Mouse (Mus musculus) forebrain, embryonic 13.5 days (tissue): ENCODE measurements around the gene 2210010C04Rik. TPM values are rescaled to one million over a fixed set of nuclear protein-coding genes. Genes with fewer than 3 reads are reported as not detected.

Experiments used
- ATAC-seq: fragments of 200-750 bp; cut with Nextera tagmentation; 2 replicates; pipeline ENCODE4 v1.8.0; 2017
- H3K27ac ChIP-seq: fragments of 300-500 bp; sonication (generic); 2 replicates; pipeline ENCODE4 v1.5.1; 2015; ENCODE audit warnings: inconsistent platforms, mild to moderate bottlenecking, moderate library complexity
- H3K27me3 ChIP-seq: fragments of 300-500 bp; sonication (generic); 2 replicates; pipeline ENCODE4 v1.6.1; 2015; ENCODE audit warnings: mild to moderate bottlenecking, inconsistent platforms
- H3K36me3 ChIP-seq: fragments of 300-500 bp; sonication (generic); 2 replicates; pipeline ENCODE4 v1.6.1; 2015; ENCODE audit warnings: mild to moderate bottlenecking, inconsistent platforms; ENCODE audit not compliant: poor library complexity, severe bottlenecking
- H3K4me1 ChIP-seq: fragments of 300-500 bp; sonication (generic); 2 replicates; pipeline ENCODE4 v1.6.1; 2015; ENCODE audit warnings: inconsistent platforms
- H3K4me2 ChIP-seq: fragments of 300-500 bp; sonication (generic); 2 replicates; pipeline ENCODE4 v1.6.1; 2015; ENCODE audit warnings: inconsistent platforms, mild to moderate bottlenecking, moderate library complexity
- H3K4me3 ChIP-seq: fragments of 300-500 bp; sonication (generic); 2 replicates; pipeline ENCODE4 v1.5.1; 2015; ENCODE audit warnings: mild to moderate bottlenecking, inconsistent platforms
- H3K9ac ChIP-seq: fragments of 300-500 bp; sonication (generic); 2 replicates; pipeline ENCODE4 v1.6.1; 2015; ENCODE audit warnings: mild to moderate bottlenecking, inconsistent platforms
- H3K9me3 ChIP-seq: fragments of 300-500 bp; sonication (generic); replicated peaks from 2 replicates; pipeline ENCODE4 v1.6.1; 2016; ENCODE audit warnings: inconsistent platforms
- WGBS: fragments of 180-500 bp; shearing (Covaris S2); methylation state at CpG from one replicate; pipeline ENCODE4 v1.1.7; 2015; 5-methylcytosine and 5-hydroxymethylcytosine counted together
- polyA plus RNA-seq: library from polyadenylated mRNA; unstranded; fragments of >200 nt; fragmentation: Nextera tagmentation; extraction: Ambion mirVana; gene quantifications from 2 replicates; pipeline ENCODE4 v1.2.1, GENCODE M21; 2015

2210010C04Rik gene
- not detected in 2 replicates for polyA plus RNA-seq

- ATAC-seq = no peak
- Histone ChIP-seq H3K36me3 (no peaks in the 10 kb centered on the region), H3K9ac (no peak within 1 kb of the TSS), H3K27ac (no peak within 1 kb of the TSS), H3K4me3 (no peak within 1 kb of the TSS), H3K9me3 (no peaks in the 10 kb centered on the region), H3K4me1 (no peaks in the 10 kb centered on the region), H3K27me3 (no peaks in the 10 kb centered on the region), H3K4me2 (no peak within 1 kb of the TSS)
Observed at GRCm38 (mm10) chr6:41035409-41035808, at the start of gene 2210010C04Rik. Gene 2210010C04Rik, minus strand, starts transcription at chr6:41035509.

GRCm38 (mm10) chr6:41080121-41080520 is 44.8 kb upstream of the 2210010C04Rik start:
- Histone ChIP-seq H3K27me3 (no peaks in the 10 kb centered on the region), H3K9ac (no peak overlapping the region), H3K4me1 (no peaks in the 10 kb centered on the region), H3K4me3 (no peak overlapping the region), H3K36me3 (no peaks in the 10 kb centered on the region), H3K27ac (no peak overlapping the region), H3K9me3 (no peaks in the 10 kb centered on the region), H3K4me2 (no peak overlapping the region)
- no peak for ATAC-seq

DNA sequence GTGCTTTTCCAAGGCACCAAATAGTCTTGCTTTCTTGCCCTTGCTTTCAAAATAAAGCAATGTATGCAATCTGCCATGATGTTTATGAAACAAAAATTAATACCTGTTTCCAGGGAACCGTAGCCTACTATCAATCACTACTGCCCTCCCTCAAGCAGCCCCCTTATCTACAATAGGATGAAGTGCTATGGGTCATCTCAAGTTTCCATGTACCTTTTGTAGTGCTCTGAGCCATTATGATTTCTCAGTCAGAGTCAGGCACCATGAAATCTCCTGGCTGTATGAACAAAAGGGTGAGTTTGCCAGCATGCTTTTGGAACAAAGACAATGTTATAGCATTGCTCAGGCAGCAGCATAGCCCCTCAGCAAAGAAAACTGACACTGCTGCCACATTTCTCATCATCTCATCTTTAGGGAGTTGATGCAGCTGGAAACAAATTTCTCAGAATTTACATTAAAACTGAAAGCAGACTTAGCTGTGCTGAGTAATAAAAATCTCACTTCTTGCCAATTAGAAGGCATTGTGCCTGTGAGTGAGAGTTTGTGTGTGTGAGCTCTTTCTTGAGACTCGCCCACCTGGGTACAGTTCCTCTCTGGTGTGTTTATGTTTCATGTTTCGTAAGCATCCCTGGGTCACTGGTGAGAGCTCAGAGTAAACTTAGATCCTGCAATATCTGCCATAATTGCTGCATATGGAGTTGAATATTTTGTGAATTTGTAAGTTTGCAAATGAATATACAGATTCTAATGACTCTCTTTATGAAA is 43.4 kb upstream of the 2210010C04Rik start:
- WGBS = 50% methylated on average over 3 of the region's 3 CpGs
- Histone ChIP-seq H3K4me1 (no peaks in the 10 kb centered on the region), H3K36me3 (no peaks in the 10 kb centered on the region), H3K4me2 (no peak overlapping the region), H3K27me3 (no peaks in the 10 kb centered on the region), H3K9me3 (no peaks in the 10 kb centered on the region), H3K9ac (no peak overlapping the region), H3K4me3 (no peak overlapping the region), H3K27ac (no peak overlapping the region)
- no peak for ATAC-seq

GRCm38 (mm10) chr6:41075753-41076152 is 40.4 kb upstream of the 2210010C04Rik start:
- Histone ChIP-seq H3K4me3 (no peak overlapping the region), H3K27ac (no peak overlapping the region), H3K36me3 (no peaks in the 10 kb centered on the region), H3K4me2 (no peak overlapping the region), H3K27me3 (no peaks in the 10 kb centered on the region), H3K4me1 (no peaks in the 10 kb centered on the region), H3K9me3 (no peaks in the 10 kb centered on the region), H3K9ac (no peak overlapping the region)
- 61% methylated on average over 2 of the region's 2 CpGs for WGBS
- ATAC-seq = no peak

DNA sequence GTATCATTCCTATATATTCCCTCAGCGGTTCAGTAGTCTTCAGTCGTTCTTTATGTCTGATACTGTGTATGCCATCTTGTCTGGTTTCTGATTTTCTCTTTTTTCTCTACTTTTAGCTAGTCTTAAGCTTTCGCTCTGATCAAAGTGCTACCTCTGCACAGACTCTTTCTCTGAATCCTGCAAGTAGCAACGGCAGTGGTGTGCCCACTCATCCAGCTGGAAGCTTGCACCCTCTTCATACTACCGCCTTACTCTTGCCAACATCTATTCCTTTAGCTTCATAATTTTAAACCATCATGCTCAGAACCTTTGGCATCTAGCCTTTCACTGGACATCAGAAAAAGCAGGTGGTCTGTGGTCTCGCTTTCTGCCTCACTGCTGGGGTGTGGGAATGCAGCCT is 28.0 kb upstream of the 2210010C04Rik start:
- Histone ChIP-seq H3K27me3 (no peaks in the 10 kb centered on the region), H3K9ac (no peak overlapping the region), H3K4me3 (no peak overlapping the region), H3K36me3 (no peaks in the 10 kb centered on the region), H3K4me2 (no peak overlapping the region), H3K27ac (no peak overlapping the region), H3K4me1 (no peaks in the 10 kb centered on the region), H3K9me3 (no peaks in the 10 kb centered on the region)
- WGBS = 94% methylated on average over 6 of the region's 6 CpGs
- no peak for ATAC-seq

GRCm38 (mm10) chr6:41062746-41063145 is 27.4 kb upstream of the 2210010C04Rik start:
- 81% methylated on average over 3 of the region's 3 CpGs for WGBS
- Histone ChIP-seq H3K9me3 (no peaks in the 10 kb centered on the region), H3K27ac (no peak overlapping the region), H3K9ac (no peak overlapping the region), H3K36me3 (no peaks in the 10 kb centered on the region), H3K4me2 (no peak overlapping the region), H3K27me3 (no peaks in the 10 kb centered on the region), H3K4me1 (no peaks in the 10 kb centered on the region), H3K4me3 (no peak overlapping the region)
- no peak for ATAC-seq

DNA sequence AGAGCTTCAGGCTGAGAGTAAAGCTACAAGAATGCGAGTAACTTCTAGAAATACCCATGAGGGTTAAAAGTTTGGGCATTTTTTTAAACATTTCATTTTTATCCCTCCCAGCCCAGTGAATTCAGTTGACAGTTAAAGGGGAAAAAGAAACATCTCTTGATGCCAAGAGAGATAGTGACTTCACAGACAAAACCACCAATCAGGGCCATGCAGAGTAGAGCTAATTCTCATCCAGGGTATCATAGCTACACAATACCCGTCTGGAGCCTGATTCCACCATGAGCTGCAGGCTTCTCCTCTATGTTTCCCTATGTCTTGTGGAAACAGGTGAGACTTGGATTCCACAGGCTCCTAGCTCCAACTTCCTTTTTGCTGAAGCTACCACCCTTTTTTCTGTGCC is 26.8 kb upstream of the 2210010C04Rik start:
- Histone ChIP-seq H3K9me3 (no peaks in the 10 kb centered on the region), H3K36me3 (no peaks in the 10 kb centered on the region), H3K27ac (no peak overlapping the region), H3K4me3 (no peak overlapping the region), H3K4me1 (no peaks in the 10 kb centered on the region), H3K9ac (no peak overlapping the region), H3K27me3 (no peaks in the 10 kb centered on the region), H3K4me2 (no peak overlapping the region)
- WGBS = 80% methylated on average over 2 of the region's 2 CpGs
- ATAC-seq = no peak

DNA sequence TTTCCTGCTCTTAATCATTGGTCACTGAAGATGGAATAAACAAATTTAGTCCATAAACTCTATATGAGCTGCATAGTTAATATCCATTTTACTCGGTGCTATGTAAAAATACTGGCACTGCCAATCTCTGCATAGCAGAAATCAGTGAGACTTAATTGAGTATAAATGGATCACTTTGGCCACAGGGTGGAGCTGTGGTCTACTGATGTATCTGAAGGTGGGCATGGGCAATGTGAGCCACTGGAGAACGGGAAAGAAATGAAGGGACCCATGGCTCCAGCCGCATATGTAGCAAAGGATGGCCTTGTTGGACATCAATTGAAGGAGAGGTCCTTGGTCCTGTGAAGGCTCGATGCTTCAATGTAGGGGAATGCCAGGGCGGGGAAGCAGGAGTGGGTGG is 25.8 kb upstream of the 2210010C04Rik start:
- H3K9me3 ChIP-seq = no peaks in the 10 kb centered on the region
- no peaks in the 10 kb centered on the region for H3K27me3 ChIP-seq
- H3K4me1 ChIP-seq = no peaks in the 10 kb centered on the region
- 73% methylated on average over 5 of the region's 5 CpGs for WGBS
- no peak overlapping the region for H3K9ac ChIP-seq
- no peak overlapping the region for H3K4me3 ChIP-seq
- H3K36me3 ChIP-seq = no peaks in the 10 kb centered on the region
- ATAC-seq = no peak
- H3K4me2 ChIP-seq = no peak overlapping the region
- no peak overlapping the region for H3K27ac ChIP-seq

DNA sequence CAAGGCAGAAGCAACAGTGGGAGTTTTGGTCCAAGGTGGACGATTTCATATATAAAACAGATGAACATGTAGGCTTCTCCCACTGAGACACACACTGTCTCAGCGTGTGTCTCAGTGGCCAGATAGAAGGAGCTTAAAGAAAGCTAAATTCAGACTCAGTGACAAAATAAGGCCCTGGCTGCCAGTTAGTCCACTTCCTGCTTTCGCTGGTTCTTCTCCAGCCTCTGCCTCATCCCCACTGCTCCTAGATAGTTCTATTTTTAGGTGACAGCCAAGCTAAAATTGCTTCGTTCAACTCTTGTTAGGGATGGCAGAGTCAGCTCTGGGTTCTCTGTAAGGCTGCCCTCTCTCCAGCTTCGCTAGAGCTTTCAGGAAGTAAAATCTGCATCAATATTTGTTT is 22.3 kb upstream of the 2210010C04Rik start:
- no peaks in the 10 kb centered on the region for H3K27me3 ChIP-seq
- no peaks in the 10 kb centered on the region for H3K9me3 ChIP-seq
- no peak overlapping the region for H3K27ac ChIP-seq
- no peak overlapping the region for H3K9ac ChIP-seq
- no peak overlapping the region for H3K4me3 ChIP-seq
- ATAC-seq = no peak
- H3K36me3 ChIP-seq = no peaks in the 10 kb centered on the region
- WGBS = 84% methylated on average over 5 of the region's 5 CpGs
- H3K4me1 ChIP-seq = no peaks in the 10 kb centered on the region
- H3K4me2 ChIP-seq = no peak overlapping the region

GRCm38 (mm10) chr6:41055581-41055980 is 20.3 kb upstream of the 2210010C04Rik start:
- Histone ChIP-seq H3K4me3 (no peak overlapping the region), H3K27me3 (no peaks in the 10 kb centered on the region), H3K9me3 (no peaks in the 10 kb centered on the region), H3K36me3 (no peaks in the 10 kb centered on the region), H3K27ac (no peak overlapping the region), H3K4me2 (no peak overlapping the region), H3K9ac (no peak overlapping the region), H3K4me1 (no peaks in the 10 kb centered on the region)
- ATAC-seq = no peak
- WGBS = 34% methylated on average over 2 of the region's 2 CpGs

GRCm38 (mm10) chr6:41054379-41054778 is 19.1 kb upstream of the 2210010C04Rik start:
- Histone ChIP-seq H3K36me3 (no peaks in the 10 kb centered on the region), H3K9ac (no peak overlapping the region), H3K4me1 (no peaks in the 10 kb centered on the region), H3K4me3 (no peak overlapping the region), H3K27ac (no peak overlapping the region), H3K4me2 (no peak overlapping the region), H3K27me3 (no peaks in the 10 kb centered on the region), H3K9me3 (no peaks in the 10 kb centered on the region)
- no peak for ATAC-seq
- WGBS = 85% methylated on average over 2 of the region's 2 CpGs

GRCm38 (mm10) chr6:41051824-41052223 is 16.5 kb upstream of the 2210010C04Rik start:
- Histone ChIP-seq H3K9ac (no peak overlapping the region), H3K4me3 (no peak overlapping the region), H3K27ac (no peak overlapping the region), H3K36me3 (no peaks in the 10 kb centered on the region), H3K4me1 (no peaks in the 10 kb centered on the region), H3K4me2 (no peak overlapping the region), H3K27me3 (no peaks in the 10 kb centered on the region), H3K9me3 (no peaks in the 10 kb centered on the region)
- no peak for ATAC-seq
- WGBS = 92% methylated on average over 4 of the region's 4 CpGs

- H3K27ac ChIP-seq = no peak overlapping the region
- no peak overlapping the region for H3K4me2 ChIP-seq
- no peak overlapping the region for H3K9ac ChIP-seq
- no peaks in the 10 kb centered on the region for H3K9me3 ChIP-seq
- WGBS = 74% methylated on average over 1 of the region's 1 CpGs
- no peak overlapping the region for H3K4me3 ChIP-seq
- no peaks in the 10 kb centered on the region for H3K27me3 ChIP-seq
- ATAC-seq = no peak
- H3K36me3 ChIP-seq = no peaks in the 10 kb centered on the region
- no peaks in the 10 kb centered on the region for H3K4me1 ChIP-seq
Observed at GRCm38 (mm10) chr6:41048602-41049001, 13.3 kb upstream of the 2210010C04Rik start.
